Mouse (Mus musculus) small intestine, adult 2 months (tissue): Measurements from ENCODE around the gene Zfp777. TPM values are rescaled to one million over a fixed set of nuclear protein-coding genes. Genes with fewer than 3 reads are reported as not detected.

Experiments used
- H3K27ac ChIP-seq: fragments of 200-500 bp; 2 replicates; pipeline ENCODE4 v1.5.1; 2012; ENCODE audit warnings: low read depth, low read length, control low read depth, inconsistent platforms; ENCODE audit not compliant: insufficient read depth
- H3K27me3 ChIP-seq: fragments of 200-500 bp; 2 replicates; pipeline ENCODE4 v1.6.1; 2012; ENCODE audit warnings: mild to moderate bottlenecking, moderate library complexity, low read length, inconsistent platforms; ENCODE audit not compliant: control insufficient read depth, insufficient read depth
- H3K36me3 ChIP-seq: fragments of 200-500 bp; 2 replicates; pipeline ENCODE4 v1.6.1; 2012; ENCODE audit warnings: mild to moderate bottlenecking, low read length, control low read depth, inconsistent platforms; ENCODE audit not compliant: control insufficient read depth, insufficient read depth
- H3K4me1 ChIP-seq: fragments of 200-500 bp; 2 replicates; pipeline ENCODE4 v1.6.1; 2012; ENCODE audit warnings: low read length, inconsistent platforms, mixed read lengths; ENCODE audit not compliant: control insufficient read depth, insufficient read depth, insufficient read length
- H3K4me3 ChIP-seq: fragments of 200-500 bp; 2 replicates; pipeline ENCODE4 v1.5.1; 2012; ENCODE audit warnings: low read depth, mild to moderate bottlenecking, control low read depth, inconsistent platforms, low read length, moderate library complexity
- CTCF ChIP-seq: fragments of 200-500 bp; IDR thresholded peaks from 2 replicates; pipeline ENCODE4 v1.5.1; 2012; ENCODE audit warnings: low read depth, mild to moderate bottlenecking, control low read depth, inconsistent platforms, low read length, moderate library complexity, mixed read lengths; ENCODE audit not compliant: insufficient replicate concordance, insufficient read length; ENCODE audit errors: extremely low read depth
- POLR2A ChIP-seq: fragments of 200-500 bp; IDR thresholded peaks from 2 replicates; pipeline ENCODE4 v1.6.1; 2012; ENCODE audit warnings: low read depth, mild to moderate bottlenecking, control low read depth, inconsistent platforms, low read length, moderate library complexity
- WGBS: fragments of 180-500 bp; shearing (Covaris S2); methylation state at CpG from one replicate; pipeline ENCODE4 v1.1.7; 2018; 5-methylcytosine and 5-hydroxymethylcytosine counted together
- polyA plus RNA-seq: library from polyadenylated mRNA; depleted of rRNA; stranded (reverse); fragments of >200 nt; gene quantifications from 2 replicates; pipeline ENCODE4 v1.2.3, GENCODE M21; 2012

Zfp777 gene
- polyA plus RNA-seq, 1 experiment = 18.0 TPM

DNA sequence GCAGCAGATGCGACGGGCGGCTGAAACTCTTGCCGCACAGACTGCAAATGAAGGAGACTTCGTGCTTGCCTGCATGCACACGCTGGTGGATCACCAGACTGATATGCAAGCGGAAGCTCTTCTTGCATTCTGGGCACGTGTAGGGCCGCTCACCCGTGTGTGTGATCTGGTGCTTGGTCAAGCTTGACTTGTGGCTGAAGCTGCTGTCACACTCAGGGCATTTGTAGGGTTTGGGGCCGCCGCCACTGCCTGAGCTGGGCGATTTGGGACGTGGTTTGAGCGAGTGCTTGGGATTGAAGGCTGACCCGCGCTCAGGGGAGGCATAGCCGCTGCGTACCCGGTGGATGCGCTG, 23.7 kb downstream of the Zfp777 start:
- H3K27ac ChIP-seq = no peak overlapping the region
- no peak overlapping the region for H3K4me3 ChIP-seq
- TF ChIP-seq CTCF = no peak
- 95% methylated on average over 21 of the region's 21 CpGs for whole genome bisulfite sequencing
- no peaks in the 10 kb centered on the region for H3K27me3 ChIP-seq
- H3K36me3 ChIP-seq = peaks cover 40% of the 10 kb centered on the region
- no peaks in the 10 kb centered on the region for H3K4me1 ChIP-seq

DNA sequence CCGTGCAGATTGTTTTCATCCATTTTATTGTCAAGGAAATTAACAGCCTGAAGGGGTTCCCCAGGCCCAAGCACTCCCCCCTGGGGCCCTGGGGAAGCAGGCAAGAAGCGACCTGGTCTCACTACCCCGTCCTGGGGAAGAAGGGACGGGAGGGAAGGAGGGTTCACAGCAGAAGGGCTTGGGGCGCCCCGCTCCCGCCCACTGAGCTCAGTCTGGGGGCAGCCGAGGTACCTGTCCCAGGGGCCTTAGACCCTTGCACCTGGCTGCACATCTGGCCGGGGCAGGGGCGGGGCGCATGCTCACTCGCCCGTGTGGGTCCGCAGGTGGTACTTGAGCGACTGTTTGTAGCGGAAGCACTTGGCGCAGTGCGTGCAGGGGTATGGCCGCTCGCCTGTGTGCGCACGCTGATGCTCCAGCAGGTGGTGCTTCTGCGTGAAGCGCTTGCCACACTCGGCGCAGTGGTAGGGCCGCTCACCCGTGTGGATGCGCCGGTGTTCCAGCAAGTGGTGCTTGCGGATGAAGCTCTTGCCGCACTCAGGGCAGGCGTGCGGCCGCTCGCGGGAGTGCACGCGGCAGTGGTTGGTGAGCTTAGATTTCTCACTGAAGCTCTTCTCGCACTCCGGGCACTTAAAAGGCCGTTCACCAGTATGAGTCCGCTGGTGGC, 24.2 kb downstream of the Zfp777 start:
- 94% methylated on average over 43 of the region's 43 CpGs for WGBS
- peaks cover 41% of the 10 kb centered on the region for H3K36me3 ChIP-seq
- TF ChIP-seq CTCF = no peak
- TF ChIP-seq POLR2A = no peak
- no peak overlapping the region for H3K4me3 ChIP-seq
- no peaks in the 10 kb centered on the region for H3K27me3 ChIP-seq
- no peaks in the 10 kb centered on the region for H3K4me1 ChIP-seq
- no peak overlapping the region for H3K27ac ChIP-seq

DNA sequence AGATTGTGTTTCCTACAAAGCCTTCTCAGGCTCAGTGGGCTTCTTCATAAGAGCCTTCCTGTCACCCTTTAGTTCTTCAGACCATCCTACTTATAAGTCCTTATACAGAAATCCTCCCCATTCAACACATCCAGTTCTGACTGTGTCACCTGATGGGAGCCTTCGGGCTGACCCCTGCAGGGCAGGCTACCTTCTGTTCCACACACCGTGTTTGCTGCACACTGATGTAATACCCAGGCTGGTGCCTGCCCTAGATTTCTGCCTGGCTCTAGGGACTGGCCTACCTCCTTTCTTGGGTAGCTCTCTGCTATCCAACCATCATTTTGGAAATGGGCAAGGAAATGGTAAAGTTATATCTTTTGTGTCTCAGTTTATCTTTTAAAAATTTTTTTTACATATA, 26.0 kb downstream of the Zfp777 start:
- Histone ChIP-seq H3K4me1 (no peaks in the 10 kb centered on the region), H3K27ac (no peak overlapping the region), H3K36me3 (peaks cover 31% of the 10 kb centered on the region), H3K27me3 (no peaks in the 10 kb centered on the region), H3K4me3 (no peak overlapping the region)
- 79% methylated on average over 2 of the region's 2 CpGs for WGBS
- TF ChIP-seq POLR2A (no peak), CTCF (no peak)

DNA sequence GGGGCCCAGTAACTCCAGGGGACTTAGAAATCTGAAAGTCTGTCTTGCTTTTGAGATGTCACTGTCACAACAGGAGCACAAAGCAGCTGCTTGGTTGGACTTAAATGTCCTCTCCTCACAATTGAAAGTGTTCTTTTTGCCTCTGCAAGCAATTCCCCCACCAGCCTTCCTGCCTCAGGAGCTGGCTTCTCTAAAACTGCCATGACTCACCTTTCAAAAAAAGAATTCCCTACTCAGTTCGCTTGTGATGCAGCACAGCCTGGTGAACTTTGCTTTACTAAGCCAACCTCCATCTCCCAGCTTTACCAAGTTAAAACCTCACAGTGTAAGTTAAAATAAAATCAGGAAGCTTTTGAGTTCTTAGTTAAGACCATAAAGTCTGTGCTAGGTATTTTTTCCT, 27.0 kb downstream of the Zfp777 start:
- Histone ChIP-seq H3K36me3 (peaks cover 24% of the 10 kb centered on the region), H3K27me3 (no peaks in the 10 kb centered on the region), H3K4me1 (no peaks in the 10 kb centered on the region), H3K4me3 (no peak overlapping the region), H3K27ac (no peak overlapping the region)
- WGBS = 73% methylated on average over 1 of the region's 1 CpGs
- TF ChIP-seq POLR2A (no peak), CTCF (no peak)

DNA sequence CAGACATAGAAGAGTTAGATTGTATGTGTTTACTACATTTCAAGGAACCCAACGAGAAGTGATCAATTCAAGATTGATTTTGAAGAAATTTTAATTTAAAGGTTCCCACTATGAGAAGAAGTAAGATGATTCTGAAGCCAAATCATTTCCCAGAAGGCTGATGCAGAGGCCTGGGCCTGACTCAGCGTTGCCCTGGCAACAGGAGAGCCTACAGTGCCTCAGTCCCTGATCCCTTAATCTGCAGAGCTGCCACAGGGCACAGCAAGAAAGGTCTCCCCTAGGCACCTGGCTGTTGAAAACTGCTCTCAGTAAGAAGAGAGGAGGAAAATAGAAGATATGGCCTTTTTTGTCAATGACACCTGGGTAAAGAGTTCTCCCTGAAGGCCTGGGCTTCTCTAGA, 28.7 kb downstream of the Zfp777 start:
- Histone ChIP-seq H3K36me3 (peaks cover 12% of the 10 kb centered on the region), H3K4me1 (no peaks in the 10 kb centered on the region; the same call in 1 of the 2 replicates), H3K27me3 (no peaks in the 10 kb centered on the region), H3K27ac (no peak overlapping the region), H3K4me3 (no peak overlapping the region)
- TF ChIP-seq CTCF = no peak
- 93% methylated on average over 2 of the region's 2 CpGs for WGBS

DNA sequence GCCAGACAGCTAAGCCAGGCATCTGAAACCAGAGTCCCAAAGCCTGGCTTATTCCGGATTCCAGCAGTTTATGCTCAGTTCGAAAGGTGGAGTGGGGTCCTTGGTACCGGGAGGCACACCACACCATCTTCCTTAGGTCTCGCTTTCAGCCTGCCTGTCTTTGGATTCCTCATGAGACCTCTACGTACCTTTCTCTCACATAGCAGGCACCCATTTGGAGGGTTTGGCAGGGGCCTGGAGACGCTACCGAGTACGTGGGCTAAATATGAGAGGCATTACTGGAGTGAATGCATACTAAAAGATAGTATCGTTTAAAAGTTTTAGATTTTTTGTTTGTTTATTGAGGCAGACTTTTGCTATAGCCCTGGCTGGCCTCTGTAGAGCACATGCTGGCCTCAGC, 31.9 kb downstream of the Zfp777 start:
- H3K27ac ChIP-seq = no peak overlapping the region
- peaks cover 3% of the 10 kb centered on the region; the same call in 1 of the 2 replicates for H3K36me3 ChIP-seq
- no peaks in the 10 kb centered on the region; the same call in 1 of the 2 replicates for H3K4me1 ChIP-seq
- no peaks in the 10 kb centered on the region for H3K27me3 ChIP-seq
- TF ChIP-seq CTCF = no peak
- H3K4me3 ChIP-seq = no peak overlapping the region
- WGBS = 90% methylated on average over 9 of the region's 9 CpGs

DNA sequence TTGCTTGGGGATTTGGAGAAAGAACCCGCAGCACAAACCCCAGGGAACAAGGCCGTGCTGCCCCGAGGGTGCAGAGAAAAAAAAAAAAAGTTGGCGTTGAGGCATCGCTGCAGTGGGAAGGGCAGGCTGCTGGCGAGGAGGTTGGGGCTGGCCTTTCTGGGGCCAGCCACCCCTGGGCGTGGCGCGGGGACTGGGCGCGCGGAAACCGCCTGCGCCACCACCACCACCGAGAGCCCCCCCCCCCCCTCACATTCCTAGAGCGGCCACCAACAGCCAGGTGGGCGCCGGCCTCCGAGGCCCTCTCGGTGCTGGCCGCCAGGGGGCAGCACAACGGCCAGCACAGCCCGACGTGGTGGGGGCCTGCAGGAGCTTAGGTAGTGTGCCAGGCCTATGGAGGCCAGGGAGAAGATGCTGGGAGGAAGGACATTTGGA, 32.6 kb downstream of the Zfp777 start:
- peaks cover 3% of the 10 kb centered on the region; the same call in 1 of the 2 replicates for H3K36me3 ChIP-seq
- 0% methylated on average over 24 of the region's 24 CpGs for WGBS
- no peak overlapping the region for H3K27ac ChIP-seq
- no peaks in the 10 kb centered on the region for H3K27me3 ChIP-seq
- TF ChIP-seq CTCF = peak; percentile 78; the same call in 1 of the 2 replicates
- TF ChIP-seq POLR2A = no peak
- no peaks in the 10 kb centered on the region; the same call in 1 of the 2 replicates for H3K4me1 ChIP-seq
- peak overlapping the region; percentile 46 for H3K4me3 ChIP-seq
